Mouse (Mus musculus) midbrain, postnatal 0 days (tissue): ENCODE data around the gene Sult3a2. TPM values are rescaled to one million over a fixed set of nuclear protein-coding genes. Genes with fewer than 3 reads are reported as not detected.
A peak's percentile ranks its signal among the peaks of the same experiment; 100 is the strongest.
"Not testable (repeated sequence)": the region's sequence is repeated elsewhere in the genome, so short reads cannot be mapped to it uniquely, and the experiment has no call there.

Source experiments
- ATAC-seq: fragments of 200-750 bp; cut with Nextera tagmentation; 2 replicates; pipeline ENCODE4 v1.8.0; 2017; ENCODE audit warnings: moderate number of reproducible peaks, mild to moderate bottlenecking, moderate TSS enrichment, moderate library complexity; ENCODE audit not compliant: low FRiP score
- DNase-seq: peaks from one replicate; pipeline ENCODE4 v3.0.0-alpha.2; 2015; ENCODE audit warnings: low spot score
- H3K27ac ChIP-seq: fragments of 300-500 bp; sonication (generic); 2 replicates; pipeline ENCODE4 v1.5.1; 2014; ENCODE audit warnings: low read depth, mild to moderate bottlenecking, low read length, mixed read lengths
- H3K27me3 ChIP-seq: fragments of 300-500 bp; sonication (generic); 2 replicates; pipeline ENCODE4 v1.6.1; 2014; ENCODE audit warnings: low read length, control low read depth, mixed read lengths; ENCODE audit not compliant: insufficient read depth
- H3K36me3 ChIP-seq: fragments of 300-500 bp; sonication (generic); 2 replicates; pipeline ENCODE4 v1.6.1; 2014; ENCODE audit warnings: low read length, control low read depth, mixed read lengths; ENCODE audit not compliant: insufficient read depth
- H3K4me1 ChIP-seq: fragments of 300-500 bp; sonication (generic); 2 replicates; pipeline ENCODE4 v1.6.1; 2014; ENCODE audit warnings: mild to moderate bottlenecking, control low read depth, antibody characterized with exemption, low read length, mixed read lengths; ENCODE audit not compliant: insufficient read depth
- H3K4me2 ChIP-seq: fragments of 300-500 bp; sonication (generic); 2 replicates; pipeline ENCODE4 v1.6.1; 2014; ENCODE audit warnings: low read depth, mild to moderate bottlenecking, low read length, mixed read lengths; ENCODE audit not compliant: poor library complexity, severe bottlenecking
- H3K4me3 ChIP-seq: fragments of 300-500 bp; sonication (generic); 2 replicates; pipeline ENCODE4 v1.5.1; 2014; ENCODE audit warnings: low read depth, mild to moderate bottlenecking, low read length, moderate library complexity
- H3K9ac ChIP-seq: fragments of 300-500 bp; sonication (generic); replicated peaks from 2 replicates; pipeline ENCODE4 v1.6.1; 2014; ENCODE audit warnings: mild to moderate bottlenecking, low read length, moderate library complexity, mixed read lengths; ENCODE audit not compliant: poor library complexity, severe bottlenecking
- H3K9me3 ChIP-seq: fragments of 300-500 bp; sonication (generic); 2 replicates; pipeline ENCODE4 v1.6.1; 2016; ENCODE audit warnings: low read length, control low read depth
- CTCF ChIP-seq: IDR thresholded peaks from 2 replicates; pipeline ENCODE4 v1.5.1; 2016; ENCODE audit warnings: antibody characterized with exemption, mild to moderate bottlenecking
- WGBS: fragments of 180-500 bp; shearing (Covaris S2); extraction: QIAGEN DNeasy Blood & Tissue Kit; methylation state at CpG from one replicate; pipeline ENCODE4 v1.1.7; 2014; 5-methylcytosine and 5-hydroxymethylcytosine counted together
- polyA plus RNA-seq: library from polyadenylated mRNA; unstranded; fragments of >200 nt; fragmentation: Nextera tagmentation; extraction: Ambion mirVana; gene quantifications from 2 replicates; pipeline ENCODE4 v1.2.1, GENCODE M21; 2015
- total RNA-seq: library from RNA; depleted of rRNA; stranded (reverse); fragments of >200 nt; gene quantifications from 2 replicates; pipeline ENCODE4 v1.2.3, GENCODE M21; 2014; rRNA removed

Gene Sult3a2
- total and polyA plus RNA-seq, 2 experiments from 2014 or later: not detected

DNA sequence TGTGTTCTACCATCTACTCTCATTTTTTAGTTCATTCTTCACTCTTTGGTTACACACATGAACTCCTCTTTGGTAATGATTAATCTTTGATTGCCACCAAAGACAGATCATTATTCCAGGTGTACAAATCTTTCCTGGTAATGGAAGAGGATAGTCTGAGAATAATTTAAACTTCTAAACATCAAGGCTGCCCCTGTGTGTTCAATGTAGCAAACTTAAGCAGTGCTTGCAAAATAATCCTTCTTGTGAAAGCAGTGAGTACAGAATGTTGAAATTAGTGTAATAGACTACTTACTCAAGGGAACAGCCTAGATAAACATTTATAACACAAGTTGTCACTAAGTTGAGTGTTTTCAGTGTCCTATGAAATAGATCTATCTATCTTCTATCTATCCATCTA, 1.0 kb upstream of the Sult3a2 start:
- Histone ChIP-seq H3K27me3 (no peaks in the 10 kb centered on the region), H3K9ac (no peak overlapping the region), H3K4me1 (no peaks in the 10 kb centered on the region), H3K27ac (no peak overlapping the region), H3K4me3 (no peak overlapping the region), H3K4me2 (no peak overlapping the region), H3K36me3 (no peaks in the 10 kb centered on the region), H3K9me3 (no peaks in the 10 kb centered on the region)
- no peak for ATAC-seq
- no peak for TF ChIP-seq CTCF
- DNase-seq: no peak

DNA sequence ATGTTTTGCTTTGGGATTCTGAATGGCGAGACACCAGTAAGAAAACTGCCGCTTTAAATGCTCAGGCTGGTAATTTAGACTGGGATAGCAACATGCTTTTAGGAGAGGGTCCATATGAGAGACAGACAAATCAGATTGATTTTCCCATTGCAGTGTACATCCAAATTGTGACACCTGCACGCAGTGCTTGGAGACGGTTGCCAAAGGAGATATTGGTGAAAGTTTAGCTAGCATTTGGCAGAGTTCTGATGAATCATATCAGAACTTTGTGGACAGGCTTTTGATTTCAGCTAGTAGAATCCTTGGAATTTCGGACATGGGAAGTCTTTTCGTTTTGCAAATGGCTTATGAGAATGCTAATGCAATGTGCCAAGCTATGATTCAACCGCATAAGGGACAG, 51.3 kb downstream of the Sult3a2 start:
- not testable (repeated sequence) for H3K27ac ChIP-seq, H3K4me1 ChIP-seq, H3K4me2 ChIP-seq, H3K27me3 ChIP-seq, H3K9ac ChIP-seq, H3K4me3 ChIP-seq, H3K9me3 ChIP-seq, H3K36me3 ChIP-seq, DNase-seq, ATAC-seq
- 91% methylated on average over 7 of the region's 7 CpGs for WGBS

DNA sequence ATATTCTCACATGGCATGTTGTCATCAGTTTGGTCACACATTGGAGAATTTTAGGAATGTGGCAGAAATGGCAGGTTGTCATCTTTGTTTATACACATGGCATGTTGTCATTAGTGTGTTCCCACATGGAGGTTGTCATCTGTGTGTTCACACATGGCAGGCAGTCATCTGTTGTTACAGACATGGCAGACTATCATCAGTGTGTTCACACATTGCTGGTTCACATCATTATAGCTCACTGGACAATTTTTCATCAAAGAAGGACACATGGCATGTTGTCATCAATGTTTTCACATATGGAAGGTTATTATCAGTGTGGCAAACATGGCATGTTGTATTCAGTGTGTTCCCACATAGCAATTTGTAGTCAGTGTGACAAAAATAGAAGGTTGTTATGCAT, 53.3 kb downstream of the Sult3a2 start:
- no peak overlapping the region for H3K9ac ChIP-seq
- H3K4me2 ChIP-seq: no peak overlapping the region
- no peaks in the 10 kb centered on the region for H3K36me3 ChIP-seq
- H3K4me3 ChIP-seq: no peak overlapping the region
- H3K27ac ChIP-seq: no peak overlapping the region
- H3K9me3 ChIP-seq: no peaks in the 10 kb centered on the region
- H3K27me3 ChIP-seq: no peaks in the 10 kb centered on the region
- H3K4me1 ChIP-seq: no peaks in the 10 kb centered on the region
- TF ChIP-seq CTCF: no peak
- no peak for DNase-seq
- ATAC-seq: no peak

DNA sequence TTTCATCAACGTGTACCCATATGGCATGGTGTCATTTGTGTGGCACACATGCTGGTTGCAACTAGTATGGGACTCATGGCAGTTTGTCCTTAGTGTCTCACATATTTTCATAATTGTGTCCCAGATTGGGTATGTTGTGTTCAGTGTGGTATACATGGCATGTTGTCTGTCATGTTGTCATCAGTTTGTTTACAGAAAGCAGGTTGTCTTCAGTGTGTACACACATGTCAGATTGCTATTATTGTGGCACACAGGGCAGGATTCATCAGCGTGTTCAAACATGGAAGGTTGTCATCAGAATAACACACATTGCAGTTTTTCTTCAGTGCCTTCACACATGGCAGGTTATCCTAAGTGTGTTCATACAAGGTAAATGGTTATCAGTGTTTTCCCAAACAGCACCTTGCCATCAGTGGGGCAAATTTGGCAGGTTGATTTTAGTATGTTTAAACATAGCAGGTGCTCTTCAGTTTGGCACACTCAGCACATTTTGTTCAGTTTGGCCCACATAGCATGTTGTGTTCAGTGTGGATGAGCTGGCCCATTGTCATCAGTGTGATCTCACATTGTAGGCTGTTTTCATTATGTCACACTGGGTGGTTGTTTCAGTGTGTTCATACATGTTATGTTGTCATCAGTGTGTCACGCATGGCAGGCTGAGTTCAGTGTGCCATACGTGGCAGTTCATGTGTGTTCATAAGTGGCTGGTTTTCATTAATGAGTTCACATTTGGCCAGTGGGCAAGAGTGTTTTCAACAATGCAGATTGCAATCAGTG, 53.9 kb downstream of the Sult3a2 start:
- WGBS: 87% methylated on average over 4 of the region's 4 CpGs

DNA sequence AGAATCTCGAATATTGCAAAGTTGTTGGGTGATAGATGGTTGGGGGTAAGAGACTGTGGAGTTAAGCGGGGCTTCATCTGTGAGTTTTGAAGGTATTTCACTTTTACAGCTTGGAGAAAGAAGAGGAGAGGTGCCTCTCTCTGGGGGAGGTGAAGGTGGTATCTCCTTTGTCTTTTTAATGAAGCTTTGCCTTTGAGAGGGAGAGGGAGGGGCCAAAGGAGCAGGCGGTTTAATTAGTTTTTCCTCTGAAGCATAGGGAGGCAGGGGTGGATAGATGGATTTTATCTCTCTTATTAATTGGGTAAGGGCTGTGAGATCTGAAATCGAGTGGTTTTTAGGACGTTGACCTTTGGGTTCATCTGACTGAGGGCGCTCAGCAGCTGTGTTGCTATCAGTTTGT, 62.7 kb downstream of the Sult3a2 start:
- H3K4me1 ChIP-seq: no peaks in the 10 kb centered on the region
- H3K27ac ChIP-seq: no peak overlapping the region
- no peaks in the 10 kb centered on the region for H3K36me3 ChIP-seq
- no peak overlapping the region for H3K4me3 ChIP-seq
- no peak overlapping the region for H3K9ac ChIP-seq
- 46% methylated on average over 6 of the region's 6 CpGs for WGBS
- ATAC-seq: no peak
- no peaks in the 10 kb centered on the region for H3K9me3 ChIP-seq
- no peaks in the 10 kb centered on the region for H3K27me3 ChIP-seq
- no peak overlapping the region for H3K4me2 ChIP-seq
- DNase-seq: no peak
- TF ChIP-seq CTCF: no peak

More for the DNA sequence above, 53.9 kb downstream of the Sult3a2 start:
- Histone ChIP-seq H3K36me3 (no peaks in the 10 kb centered on the region), H3K27ac (no peak overlapping the region), H3K27me3 (no peaks in the 10 kb centered on the region), H3K4me3 (no peak overlapping the region), H3K9me3 (no peaks in the 10 kb centered on the region), H3K4me1 (no peaks in the 10 kb centered on the region), H3K4me2 (no peak overlapping the region), H3K9ac (no peak overlapping the region)
- TF ChIP-seq CTCF: no peak
- DNase-seq (no peak), ATAC-seq (peak; percentile 16; the same call in 1 of the 2 replicates)

DNA sequence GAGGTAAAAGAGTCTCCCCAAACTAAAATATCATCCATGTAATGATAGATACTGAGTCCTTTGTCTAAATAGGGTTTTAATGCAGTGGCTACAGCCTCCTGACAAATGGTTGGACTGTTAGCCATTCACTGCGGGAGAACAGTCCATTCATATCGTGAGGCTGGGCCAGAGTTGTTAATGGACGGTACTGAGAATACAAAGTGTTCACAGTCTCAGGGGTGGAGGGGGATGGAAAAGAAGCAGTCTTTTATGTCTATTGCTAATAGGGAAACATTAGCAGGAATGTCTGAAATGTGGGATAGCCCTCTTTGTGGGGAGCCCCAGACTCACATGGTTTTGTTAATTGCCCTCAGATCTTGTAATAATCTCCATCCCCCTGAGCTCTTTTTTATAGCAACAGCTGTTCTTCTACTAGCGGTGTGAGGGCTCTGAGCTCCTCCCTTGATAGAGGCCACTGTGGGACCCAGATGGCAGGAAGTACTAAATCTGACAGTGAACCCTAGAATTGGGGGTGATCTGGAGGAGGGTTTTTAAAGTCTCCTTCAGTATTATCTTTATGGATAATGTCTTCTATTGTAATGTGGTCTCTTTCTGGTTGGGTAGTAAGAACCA, 64.6 kb downstream of the Sult3a2 start:
- DNase-seq: no peak
- Histone ChIP-seq H3K36me3 (no peaks in the 10 kb centered on the region), H3K4me1 (no peaks in the 10 kb centered on the region), H3K27ac (no peak overlapping the region), H3K9me3 (no peaks in the 10 kb centered on the region), H3K27me3 (no peaks in the 10 kb centered on the region), H3K9ac (no peak overlapping the region), H3K4me2 (no peak overlapping the region), H3K4me3 (no peak overlapping the region)
- TF ChIP-seq CTCF: no peak
- 63% methylated on average over 4 of the region's 4 CpGs for WGBS
- no peak for ATAC-seq

Other genes starting within 250 kb of the Sult3a2 start
- 16.6 and 24.4 TPM in 2 replicates for gene Clvs2, start 161.9 kb downstream of the Sult3a2 start, total RNA-seq
- 26.8 and 27.3 TPM in 2 replicates for gene Clvs2, start 161.9 kb downstream of the Sult3a2 start, polyA plus RNA-seq
- not detected in 2 replicates for gene Sult3a1, start 71.0 kb upstream of the Sult3a2 start, total RNA-seq
- not detected in 2 replicates for gene Sult3a1, start 71.0 kb upstream of the Sult3a2 start, polyA plus RNA-seq
- gene Rsph4a, start 118.4 kb upstream of the Sult3a2 start, total RNA-seq: 2.3 and 2.8 TPM in 2 replicates
- gene Rsph4a, start 118.4 kb upstream of the Sult3a2 start, polyA plus RNA-seq: 1.9 and 2.6 TPM in 2 replicates
- gene Zup1, start 164.6 kb upstream of the Sult3a2 start, total RNA-seq: 14.1 and 14.6 TPM in 2 replicates
- gene Zup1, start 164.6 kb upstream of the Sult3a2 start, polyA plus RNA-seq: 11.7 and 12.8 TPM in 2 replicates
- gene Rwdd1, start 232.9 kb upstream of the Sult3a2 start, total RNA-seq: 124 and 145 TPM in 2 replicates
- gene Rwdd1, start 232.9 kb upstream of the Sult3a2 start, polyA plus RNA-seq: 157 and 174 TPM in 2 replicates